In genomic region chr4:140043953-140044352, GRCm38 (mm10) we compare ENCODE assay signal across 10 mouse cellular contexts.
DNase-seq lines count a peak whose midpoint lies in the region; ATAC-seq and TF ChIP-seq lines count a peak whose summit lies in the region.
"Had no signal": no experiment of that assay in that cellular context is flagged by ENCODE, and none has a peak within 500 bp of the region (broad histone marks: within the 10 kb centered on the region; RNA-seq: fewer than 3 reads in every experiment).

No protein-coding gene starts in this region.

- intact Hi-C loops in heart, adult 2 months (cut with DNase I) = no loop called here
- intact Hi-C loops in left cerebral cortex, postnatal 14 days (cut with DNase I) = no loop called here

- peak; percentile 32 to 63 for DNase-seq in heart, adult 2 months
- DNase-seq in adrenal gland, postnatal 25 days = peak; percentile 23
- peak; percentile 17 to 28 for DNase-seq in heart, adult 9 months (ENCODE audit: low spot score in 2 of 2)
- no peak for DNase-seq in thymus, adult 2 months
- no peak for DNase-seq in left cerebral cortex, postnatal 14 days (ENCODE audit: low spot score in 2 of 2)
- DNase-seq: kidney, adult 18-20 months had no signal

- peaks cover 10% of the 10 kb centered on the region for H3K9me3 ChIP-seq in heart, embryonic 12.5 days (replicated peaks)
- H3K9me3 ChIP-seq in E14TG2a.4 (ENCODE audit: low read length) = peaks cover 14% of the 10 kb centered on the region

- TF ChIP-seq EP300 in heart, adult 2 months (IDR thresholded peaks at IDR 0.05; ENCODE audit: insufficient read depth, low read depth, low read length) = no peak

- no peak overlapping the region for H3K27ac ChIP-seq in heart, adult 2 months
- H3K27ac ChIP-seq in heart, embryonic 12.5 days (ENCODE audit: poor library complexity, severe bottlenecking) = no peak overlapping the region
- H3K27ac ChIP-seq in thymus, adult 2 months (ENCODE audit: control insufficient read depth, insufficient read depth, low read length) = no peak overlapping the region

- no peaks in the 10 kb centered on the region for H3K4me1 ChIP-seq in heart, adult 2 months (ENCODE audit: control insufficient read depth, insufficient read depth, low read length)
- 0 out of 2 replicates have a peak, but pooled peaks cover 4% of the 10 kb centered on the region for H3K4me1 ChIP-seq in heart, embryonic 12.5 days (replicated peaks)
- H3K4me1 ChIP-seq in E14TG2a.4 (replicated peaks; ENCODE audit: low read depth, low read length) = peaks cover 71% of the 10 kb centered on the region
- no peaks in the 10 kb centered on the region for H3K4me1 ChIP-seq in thymus, adult 2 months (replicated peaks; ENCODE audit: control insufficient read depth, insufficient read depth, low read length)

- no peak for TF ChIP-seq CTCF in heart, adult 2 months (IDR thresholded peaks at IDR 0.05)
- no peak for TF ChIP-seq CTCF in E14TG2a.4 (conservative IDR thresholded peaks at IDR 0.05; ENCODE audit: low read length)
- TF ChIP-seq CTCF in thymus, adult 2 months (IDR thresholded peaks at IDR 0.05; ENCODE audit: borderline replicate concordance, control insufficient read depth, extremely low read depth, insufficient read depth, low read length, poor library complexity) = no peak

- no peak overlapping the region for H3K4me3 ChIP-seq in heart, adult 2 months
- no peak overlapping the region for H3K4me3 ChIP-seq in heart, embryonic 12.5 days
- peak overlapping the region; percentile 69 for H3K4me3 ChIP-seq in E14TG2a.4 (replicated peaks; ENCODE audit: low read length)
- H3K4me3 ChIP-seq in thymus, adult 2 months (ENCODE audit: control insufficient read depth, insufficient read depth, low read length) = no peak overlapping the region
- H3K4me3 ChIP-seq: myocyte had no signal

- 28% methylated on average over 12 of the region's 12 CpGs for WGBS in heart, adult 2 months
- 30% methylated on average over 12 of the region's 12 CpGs for WGBS in heart, embryonic 12.5 days
- 68% methylated on average over 12 of the region's 12 CpGs for whole genome bisulfite sequencing in thymus, adult 2 months

- 0 out of 2 replicates have a peak, but pooled peaks cover 2% of the 10 kb centered on the region for H3K27me3 ChIP-seq in heart, adult 2 months (ENCODE audit: control insufficient read depth, insufficient read depth, low read length)
- H3K27me3 ChIP-seq in heart, embryonic 12.5 days (replicated peaks) = peaks cover 45% of the 10 kb centered on the region
- peaks cover 14% of the 10 kb centered on the region for H3K27me3 ChIP-seq in E14TG2a.4 (ENCODE audit: insufficient read depth, low read length)
- peaks cover 1% of the 10 kb centered on the region; the same call in 1 of the 2 replicates for H3K27me3 ChIP-seq in thymus, adult 2 months (ENCODE audit: control insufficient read depth, insufficient read depth, low read length)

- H3K4me2 ChIP-seq in heart, embryonic 12.5 days = no peak overlapping the region; the same call in 1 of the 2 replicates

- H3K9ac ChIP-seq in heart, adult 2 months (ENCODE audit: low read depth, low read length) = no peak overlapping the region
- no peak overlapping the region for H3K9ac ChIP-seq in heart, embryonic 12.5 days

- H3K79me2 ChIP-seq in heart, adult 2 months (replicated peaks; ENCODE audit: control insufficient read depth, insufficient read depth, low read length) = no peaks in the 10 kb centered on the region

- H3K36me3 ChIP-seq in heart, adult 2 months (ENCODE audit: control insufficient read depth, insufficient read depth, low read length) = no peaks in the 10 kb centered on the region
- no peaks in the 10 kb centered on the region for H3K36me3 ChIP-seq in heart, embryonic 12.5 days
- no peaks in the 10 kb centered on the region for H3K36me3 ChIP-seq in E14TG2a.4 (ENCODE audit: insufficient read depth, low read length)
- H3K36me3 ChIP-seq in thymus, adult 2 months (ENCODE audit: control insufficient read depth, insufficient read depth, low read length) = no peaks in the 10 kb centered on the region

- no peak for ATAC-seq in heart, embryonic 12.5 days (ENCODE audit: insufficient number of reproducible peaks, low FRiP score)
- no peak for ATAC-seq in activated CD4-positive, CD25-positive, alpha-beta regulatory T cell, adult 4 months

- no peak for TF ChIP-seq POLR2A in heart, adult 2 months (IDR thresholded peaks at IDR 0.05; ENCODE audit: insufficient read depth, low read depth, low read length)
- TF ChIP-seq POLR2A in thymus, adult 2 months (IDR thresholded peaks at IDR 0.05; ENCODE audit: control insufficient read depth, extremely low read depth, insufficient read depth, low read length, poor library complexity) = no peak

Comparison
In these comparisons a context has a peak if more than half of its experiments do, and no peak if none do; other contexts are left out.
1. DNase-seq: peak in heart, adult 2 months (2 of 2), adrenal gland, postnatal 25 days (single experiment) and heart, adult 9 months (2 of 2); none in thymus, adult 2 months (single experiment) and left cerebral cortex, postnatal 14 days (0 of 2).